Mouse (Mus musculus): Measurements from ENCODE around the gene Eps8l2.

DNA sequence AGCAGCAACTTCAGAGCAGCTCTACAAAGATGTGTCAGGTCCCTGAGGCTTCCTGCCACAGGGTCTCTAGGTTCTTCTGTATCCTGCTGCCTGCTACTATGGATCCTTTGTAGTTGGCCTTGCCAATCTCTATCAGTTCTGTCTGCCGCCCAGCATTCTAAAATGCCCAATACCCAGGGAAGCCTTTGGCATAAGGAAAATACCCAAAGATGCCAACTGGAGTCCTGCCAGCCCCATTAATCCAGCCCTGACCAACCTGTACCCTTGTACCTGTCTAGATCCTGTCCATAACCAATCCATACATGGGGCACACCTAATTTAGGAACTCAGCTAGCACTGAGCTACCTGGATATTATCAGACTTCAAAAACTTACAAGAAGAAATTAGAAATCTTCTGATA is 14.0 kb upstream of the Eps8l2 start:
- TF ChIP-seq POLR2A (IDR thresholded peaks at IDR 0.05; ENCODE audit: borderline replicate concordance, low read depth, low read length) = no peak
- TF ChIP-seq CTCF (IDR thresholded peaks at IDR 0.05; ENCODE audit: low read depth, low read length) = no peak

Data from bone marrow macrophage, adult 2 months (primary cell).